Mouse (Mus musculus): ENCODE measurements at regions not wholly inside any gene's neighbourhood (a gene's known extent, or its start where the extent isn't known, plus 50 kb on each side); places are given as distances from the start of the nearest gene placed in this dataset.

DNA sequence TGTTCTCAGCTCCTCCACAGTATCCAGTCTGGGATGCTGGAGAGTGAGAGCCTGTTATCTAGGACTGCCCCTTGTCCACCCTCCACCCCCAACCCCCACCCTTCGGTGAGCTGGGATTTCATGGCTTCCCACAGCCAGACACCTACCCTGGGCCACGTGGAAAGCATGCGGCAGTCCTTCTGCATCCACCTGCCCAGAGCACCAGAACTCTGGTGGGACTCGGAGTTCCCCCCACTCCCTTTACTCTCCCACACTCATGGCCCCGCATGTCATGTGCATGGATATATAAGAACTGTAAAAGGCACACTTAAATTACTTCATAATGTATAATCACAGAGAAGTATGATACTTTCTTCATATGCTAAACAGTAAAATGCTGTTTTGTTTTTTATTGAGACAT, 175.5 kb upstream of the Ahr start:
- TF ChIP-seq CTCF (IDR thresholded peaks at IDR 0.05; ENCODE audit: low read depth), result no peak
- TF ChIP-seq EP300 (IDR thresholded peaks at IDR 0.05; ENCODE audit: low read depth), result no peak

Measured in heart, postnatal 0 days (tissue).